Mouse (Mus musculus) spleen, embryonic (tissue): Measurements from ENCODE around the gene Wdr41.

Experiments
- CTCF ChIA-PET: fragments of 350-600 bp; sonication (Branson Sonifier 250); formaldehyde crosslinking; loops from one replicate; lab custom pipeline; 2022; lab: Charles Lee

Wdr41 gene

DNA sequence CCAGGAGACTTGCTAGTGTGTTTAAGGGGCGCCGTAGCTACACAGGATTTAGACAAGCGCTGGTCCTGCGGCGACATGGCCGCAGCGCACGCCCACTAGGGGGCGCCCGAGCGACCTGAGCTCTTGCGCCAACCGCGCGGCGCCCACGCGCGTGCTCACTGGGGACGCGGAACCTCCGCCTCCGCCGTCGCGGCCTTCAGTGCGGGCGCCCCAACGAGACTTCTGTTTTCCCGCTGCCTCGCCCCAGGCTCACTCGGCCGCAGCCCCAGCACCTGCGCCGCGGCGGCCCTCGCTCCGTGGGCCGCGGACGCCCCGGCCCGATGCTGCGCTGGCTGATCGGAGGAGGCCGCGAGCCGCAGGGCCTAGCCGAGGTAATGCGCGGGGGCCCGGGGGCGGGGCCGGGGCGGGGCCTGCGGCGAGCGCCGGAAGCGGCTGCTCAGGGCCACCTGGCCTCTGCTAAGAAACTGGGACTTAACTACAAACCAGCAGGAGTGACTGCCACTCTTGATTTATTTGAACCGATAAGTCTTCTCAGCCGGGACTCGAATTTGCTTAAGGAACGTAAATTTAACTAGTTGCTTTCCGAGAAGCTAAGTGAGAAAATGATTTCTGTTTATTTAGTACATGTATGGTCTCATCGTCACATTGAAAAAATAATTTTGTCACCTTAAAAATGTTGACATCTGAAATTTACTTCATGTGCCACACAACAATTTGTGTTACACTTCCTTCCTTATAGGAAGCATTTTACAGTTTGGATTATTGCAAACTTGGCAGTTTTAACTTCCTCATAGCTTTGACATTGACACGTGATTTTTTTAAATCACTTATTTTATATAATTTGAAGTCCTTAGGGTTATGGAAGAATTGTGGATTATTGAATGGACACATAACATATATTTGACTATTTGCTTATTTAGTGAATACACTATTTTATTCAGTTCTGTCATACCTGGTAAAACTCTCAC, at the start of gene Wdr41:
TSS of gene Wdr41 (plus strand) at position 126 of the 968 bp plus-strand sequence.
- CTCF ChIA-PET = no interaction called here

GRCm38 (mm10) chr13:94928086-94928485, 48.1 kb upstream of the Wdr41 start:
- CTCF ChIA-PET = no interaction called here

DNA sequence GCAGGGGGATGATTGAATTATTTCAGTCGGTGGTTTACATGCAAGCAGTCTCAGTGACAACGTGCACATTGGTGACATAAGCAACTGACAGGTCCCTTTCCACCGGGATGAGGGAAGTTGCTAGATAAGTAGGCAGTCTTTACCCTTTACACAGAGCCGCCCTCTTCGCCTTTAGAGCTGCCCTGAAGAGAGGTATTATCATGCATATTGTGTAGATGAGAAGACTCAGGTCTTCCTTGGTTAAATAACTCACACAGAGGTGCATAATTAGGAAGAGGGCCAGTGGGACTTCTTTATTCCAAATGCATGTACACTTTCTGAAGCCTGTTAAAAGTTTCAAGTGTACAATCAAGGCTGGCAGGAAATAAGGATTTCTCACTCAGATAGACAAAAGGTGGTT, 37.7 kb upstream of the Wdr41 start:
- CTCF ChIA-PET = no interaction called here

- CTCF ChIA-PET = no interaction called here
Measured at GRCm38 (mm10) chr13:94940104-94940503, 36.0 kb upstream of the Wdr41 start.

GRCm38 (mm10) chr13:94941230-94941629, 34.9 kb upstream of the Wdr41 start:
- CTCF ChIA-PET = no interaction called here

- CTCF ChIA-PET = no interaction called here
Measured at GRCm38 (mm10) chr13:94955941-94956340, 20.2 kb upstream of the Wdr41 start.

- CTCF ChIA-PET = no interaction called here
Measured at GRCm38 (mm10) chr13:94957965-94958364, 18.2 kb upstream of the Wdr41 start.

DNA sequence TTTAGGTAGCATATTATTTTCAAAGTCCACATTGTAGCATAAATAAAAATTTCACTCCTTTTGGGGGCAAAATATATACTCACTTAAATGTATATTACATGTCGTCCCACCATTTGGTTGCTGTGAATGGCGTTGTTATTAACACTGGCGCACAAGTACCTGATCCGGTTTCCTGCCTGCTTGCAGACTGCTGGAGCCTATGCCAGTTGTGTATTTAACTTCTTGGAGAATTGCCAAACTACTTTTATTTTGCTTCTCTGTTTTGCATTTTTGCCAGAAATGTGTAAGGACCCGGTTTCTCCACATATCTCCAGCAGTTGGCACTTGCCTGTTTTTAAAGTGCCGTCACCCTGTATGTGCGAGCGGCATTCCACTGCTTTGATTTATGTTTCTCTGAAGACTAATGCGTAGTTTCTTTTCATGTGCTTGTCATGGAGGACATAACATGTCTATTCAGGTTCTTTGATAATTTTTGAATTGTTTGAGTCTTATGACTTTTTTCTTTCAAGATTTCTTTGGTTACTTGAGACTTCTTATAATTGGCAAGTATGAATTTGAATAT, 6.1 kb upstream of the Wdr41 start:
- CTCF ChIA-PET = no interaction called here

DNA sequence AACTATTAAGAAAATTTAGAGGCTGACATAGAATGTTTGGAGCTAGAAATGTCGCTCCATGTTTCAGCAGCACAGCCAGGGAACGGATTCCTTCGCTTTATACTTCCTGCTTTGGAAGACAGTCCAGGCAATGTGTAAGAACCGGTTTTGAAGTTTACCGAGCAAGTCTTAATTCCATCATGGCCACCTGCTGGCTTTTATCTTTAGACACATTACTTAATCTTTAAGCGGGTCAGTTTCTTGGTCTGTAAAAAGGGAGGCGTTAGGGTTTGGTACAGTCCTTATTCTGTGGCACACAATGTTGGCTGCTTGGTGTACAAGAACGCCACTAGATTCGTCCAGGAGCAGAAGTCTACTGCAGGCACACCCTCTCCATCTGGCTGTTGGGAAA, 321 bp upstream of the Wdr41 start:
- CTCF ChIA-PET = no interaction called here

DNA sequence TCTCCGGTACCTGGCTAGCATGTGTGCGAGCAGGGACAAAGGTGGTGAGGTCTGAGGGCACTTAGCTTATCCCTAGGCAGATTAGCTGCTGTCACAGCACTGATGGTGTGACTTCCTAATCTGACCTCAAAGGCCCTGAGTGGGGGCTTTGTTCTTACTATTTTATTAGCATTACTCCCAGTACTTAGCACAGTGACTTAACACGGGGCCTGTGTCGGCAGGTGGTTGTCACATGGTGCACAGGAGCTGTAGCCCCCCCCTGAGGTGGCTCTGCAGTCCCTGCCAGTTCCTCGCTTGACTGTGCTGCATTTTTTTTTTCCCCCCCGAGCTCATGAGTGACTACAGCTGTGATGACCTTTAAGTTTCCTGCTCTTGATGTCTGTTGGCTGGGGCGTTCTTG, 2.9 kb downstream of the Wdr41 start:
- CTCF ChIA-PET = no interaction called here

DNA sequence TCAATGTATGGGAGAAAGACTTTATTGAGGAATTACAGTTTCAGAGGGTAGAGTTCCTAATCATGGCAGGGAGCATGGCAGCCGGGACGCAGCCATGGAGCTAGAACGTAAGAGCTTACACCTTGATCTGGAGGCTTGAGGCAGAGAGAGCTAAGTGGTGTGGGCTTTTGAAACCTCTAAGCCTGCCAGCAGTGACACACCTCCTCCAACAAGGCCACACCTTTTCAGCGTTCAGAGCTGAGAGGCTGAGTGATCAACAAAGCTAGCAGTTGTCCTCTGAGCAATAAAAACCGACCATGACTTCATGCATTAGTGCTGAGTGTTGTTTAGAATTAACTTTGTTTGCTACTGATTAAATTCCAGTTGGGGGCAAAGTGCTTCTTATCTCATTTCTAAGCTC, 14.4 kb downstream of the Wdr41 start:
- CTCF ChIA-PET = no interaction called here

- CTCF ChIA-PET = no interaction called here
Measured at GRCm38 (mm10) chr13:95007281-95007680, 31.1 kb downstream of the Wdr41 start.

DNA sequence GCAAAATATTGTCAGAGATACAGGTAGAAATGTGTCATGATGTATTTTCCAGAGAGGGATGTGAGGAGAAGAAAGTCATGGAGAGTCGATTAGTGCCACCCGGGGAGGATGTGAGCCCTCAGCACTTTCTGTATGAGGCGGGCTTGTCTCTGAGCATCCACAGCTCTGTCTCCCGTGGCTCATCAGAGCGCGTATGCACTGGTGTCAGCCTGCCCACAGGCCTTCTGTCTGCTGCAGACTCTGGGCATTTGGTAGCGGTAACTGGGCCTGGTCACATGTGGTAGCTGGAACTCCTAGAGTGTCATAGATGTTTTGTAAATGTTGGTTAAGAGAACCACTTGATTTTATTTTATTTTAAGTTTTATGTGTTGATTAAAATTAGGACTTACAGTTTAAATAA, 33.1 kb downstream of the Wdr41 start:
- CTCF ChIA-PET = no interaction called here

DNA sequence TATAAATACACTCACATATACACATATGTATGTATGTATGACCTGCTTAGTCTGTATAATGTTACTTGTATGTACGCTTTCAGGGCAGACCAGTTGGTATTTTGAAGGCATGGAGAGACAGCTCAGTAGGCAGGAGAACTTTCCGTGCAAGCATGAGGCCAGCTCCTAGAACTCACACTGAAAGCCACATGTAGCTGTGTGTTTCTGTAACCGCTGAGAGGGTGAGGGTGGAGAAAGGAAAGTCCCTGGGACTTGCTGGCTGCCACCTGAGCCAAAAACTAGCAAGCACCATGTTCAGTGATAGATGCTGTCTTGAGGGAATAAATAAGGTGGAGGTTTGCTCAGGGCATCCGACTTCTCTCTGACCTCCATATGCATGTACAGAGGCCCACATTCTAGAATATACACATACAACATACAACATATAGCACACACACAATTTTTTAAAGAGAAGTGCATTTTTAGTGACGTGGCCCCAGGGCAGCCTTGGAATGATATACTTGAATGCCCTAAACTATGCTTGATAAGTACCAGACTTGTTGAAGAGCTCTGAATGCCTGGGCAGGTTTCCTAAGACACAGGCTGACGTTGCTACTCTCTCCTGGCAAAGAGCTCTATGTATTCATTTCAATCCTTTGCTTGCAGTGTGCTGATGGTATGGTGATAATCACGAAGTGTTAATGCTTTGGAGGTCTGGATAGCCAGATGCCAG, 35.6 kb downstream of the Wdr41 start:
- CTCF ChIA-PET = no interaction called here

DNA sequence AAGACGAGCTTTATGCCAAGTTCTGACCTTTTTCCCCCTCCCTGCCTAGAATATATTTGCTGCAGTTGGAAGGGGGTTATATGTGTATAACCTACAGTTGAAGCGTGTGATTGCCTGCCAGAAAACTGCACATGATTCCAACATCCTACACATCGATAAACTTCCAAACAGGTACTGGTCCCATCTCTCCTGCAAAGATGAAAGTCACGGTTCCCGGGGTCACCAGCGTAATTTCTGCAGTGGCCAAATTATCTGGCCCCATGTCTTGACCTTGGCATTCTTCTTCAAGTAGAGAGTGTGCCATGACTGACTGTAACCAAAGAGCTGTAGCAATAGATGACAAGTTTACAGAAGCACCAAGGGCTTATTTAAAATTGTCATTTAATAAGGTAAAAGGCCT, 41.1 kb downstream of the Wdr41 start:
- CTCF ChIA-PET = no interaction called here

- CTCF ChIA-PET = no interaction called here
Measured at GRCm38 (mm10) chr13:95017916-95018315, 41.8 kb downstream of the Wdr41 start.

DNA sequence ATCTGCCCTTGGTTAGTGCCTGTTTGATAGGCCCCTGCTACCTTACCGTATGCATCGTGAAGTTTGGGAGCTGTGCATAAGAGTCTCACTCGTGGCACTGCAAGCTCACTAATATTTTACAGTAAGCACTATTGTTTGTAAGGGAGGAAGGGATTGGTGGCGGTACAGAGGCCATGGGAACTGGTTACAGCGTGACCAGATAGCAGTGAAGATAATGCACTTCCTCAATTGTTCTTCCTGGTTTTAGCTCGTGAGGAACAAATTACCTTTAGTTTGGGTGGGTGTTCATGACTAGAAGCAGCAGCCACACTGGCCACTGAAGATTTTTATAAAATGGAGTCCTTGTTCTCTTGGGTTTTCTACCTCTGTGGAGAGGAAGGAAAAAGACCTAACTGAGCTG, 43.2 kb downstream of the Wdr41 start:
- CTCF ChIA-PET = no interaction called here

DNA sequence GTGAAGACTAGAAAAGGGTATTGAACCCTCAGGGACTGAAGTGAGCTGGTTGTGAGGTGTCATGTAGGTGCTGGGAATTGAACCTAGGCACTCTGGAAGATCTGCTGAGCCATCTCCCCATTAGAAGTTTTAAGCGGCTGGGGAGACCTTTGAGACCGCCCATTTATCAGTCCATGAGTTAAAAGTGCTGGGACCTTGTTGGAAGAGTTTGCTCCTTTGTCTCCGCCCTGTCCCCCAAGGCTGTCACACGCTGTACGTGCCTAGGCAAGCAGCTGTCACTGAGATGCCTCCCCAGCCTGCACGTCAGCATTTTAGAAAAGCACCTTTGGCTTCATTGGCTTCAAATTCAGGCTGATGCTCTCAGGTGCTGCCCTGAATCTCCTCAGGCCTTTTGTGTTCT, 44.1 kb downstream of the Wdr41 start:
- CTCF ChIA-PET = no interaction called here

DNA sequence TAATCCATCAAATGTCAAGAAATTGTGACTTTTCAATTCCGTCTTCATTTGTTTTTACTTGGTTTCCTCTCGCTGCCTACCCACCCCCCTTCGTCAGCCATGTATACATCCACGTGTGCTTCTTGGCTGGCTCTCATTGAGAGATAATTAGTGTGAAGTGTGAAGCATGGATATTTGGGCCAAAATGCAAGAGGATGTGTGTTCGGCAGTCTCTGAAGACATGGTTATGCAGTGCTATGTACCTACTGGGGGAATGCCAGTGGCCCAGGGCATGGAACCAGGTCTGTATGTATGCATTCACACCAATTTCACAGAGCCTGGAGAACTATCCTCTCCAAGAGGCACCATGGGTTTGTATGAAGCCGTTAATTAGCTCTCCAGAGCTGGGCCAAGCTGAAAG, 54.7 kb downstream of the Wdr41 start:
- CTCF ChIA-PET = no interaction called here

GRCm38 (mm10) chr13:95032127-95032831, 56.1 kb downstream of the Wdr41 start:
- CTCF ChIA-PET = no interaction called here

GRCm38 (mm10) chr13:95032973-95033372, 56.8 kb downstream of the Wdr41 start:
- CTCF ChIA-PET = no interaction called here

GRCm38 (mm10) chr13:95034094-95034493, 58.0 kb downstream of the Wdr41 start:
- CTCF ChIA-PET = no interaction called here
